Mouse (Mus musculus) macrophage (primary cell): Measurements from ENCODE around the gene Azi2. TPM values are rescaled to one million over a fixed set of nuclear protein-coding genes. Genes with fewer than 3 reads are reported as not detected.

Experiments used
- H3K27ac ChIP-seq: fragments of 350-480 bp; formaldehyde crosslinking; 2 replicates; pipeline ENCODE4 v1.9.0; 2021
- H3K36me3 ChIP-seq: fragments of 350-480 bp; formaldehyde crosslinking; 2 replicates; pipeline ENCODE4 v1.9.0; 2021; ENCODE audit errors: inconsistent target
- H3K4me3 ChIP-seq: fragments of 350-480 bp; formaldehyde crosslinking; 2 replicates; pipeline ENCODE4 v1.9.0; 2021; ENCODE audit errors: inconsistent target
- H3K79me2 ChIP-seq: fragments of 350-480 bp; formaldehyde crosslinking; 2 replicates; pipeline ENCODE4 v1.9.0; 2021; ENCODE audit errors: inconsistent target
- WGBS: methylation state at CpG from one replicate; pipeline ENCODE4 v1.1.7; 2026; ENCODE audit warnings: inconsistent platforms; ENCODE audit not compliant: missing documents; 5-methylcytosine and 5-hydroxymethylcytosine counted together
- polyA plus RNA-seq: library from polyadenylated mRNA; stranded (reverse); fragments of 250-400 nt; gene quantifications from 3 replicates; pipeline ENCODE4 v1.2.4, GENCODE M21; 2018; ENCODE audit warnings: inconsistent platforms

The Azi2 gene
- polyA plus RNA-seq, 1 experiment from 2014 or later = 42.4 TPM

GRCm38 (mm10) chr9:118045011-118045533 lies 4.8 kb downstream of the Azi2 start:
- H3K79me2 ChIP-seq = peaks cover 70% of the 10 kb centered on the region
- WGBS = 100% methylated on average over 1 of the region's 1 CpGs
- no peak overlapping the region for H3K4me3 ChIP-seq
- peaks cover 33% of the 10 kb centered on the region for H3K36me3 ChIP-seq
- no peak overlapping the region for H3K27ac ChIP-seq

GRCm38 (mm10) chr9:118053286-118053685 lies 13.0 kb downstream of the Azi2 start:
- Histone ChIP-seq H3K4me3 (no peak overlapping the region), H3K79me2 (no peaks in the 10 kb centered on the region; the same call in 1 of the 2 replicates), H3K27ac (no peak overlapping the region), H3K36me3 (peaks cover 76% of the 10 kb centered on the region)
- WGBS = 30% methylated on average over 1 of the region's 1 CpGs

DNA sequence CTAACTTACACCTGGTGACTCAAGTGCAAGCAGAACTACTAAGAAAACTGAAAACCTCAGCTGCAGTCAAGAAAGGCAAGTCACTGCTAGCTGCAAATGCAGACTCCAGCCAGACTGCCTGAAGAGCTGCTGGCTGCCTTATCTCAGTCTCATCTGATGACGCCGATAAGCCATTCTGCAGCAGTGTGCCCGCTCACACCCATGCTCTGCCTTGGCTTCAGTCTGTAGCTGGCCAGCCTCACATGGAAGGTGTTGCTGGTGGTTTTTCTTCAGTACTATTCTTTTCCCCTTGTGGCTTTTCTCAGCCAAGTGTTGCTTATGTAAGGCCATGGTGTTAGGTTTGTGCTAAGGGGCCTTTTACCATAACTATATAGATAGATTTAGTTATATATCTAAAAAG lies 18.8 kb downstream of the Azi2 start:
- Histone ChIP-seq H3K27ac (no peak overlapping the region), H3K79me2 (no peaks in the 10 kb centered on the region), H3K36me3 (peaks cover 70% of the 10 kb centered on the region), H3K4me3 (no peak overlapping the region)
- WGBS = 96% methylated on average over 3 of the region's 3 CpGs

DNA sequence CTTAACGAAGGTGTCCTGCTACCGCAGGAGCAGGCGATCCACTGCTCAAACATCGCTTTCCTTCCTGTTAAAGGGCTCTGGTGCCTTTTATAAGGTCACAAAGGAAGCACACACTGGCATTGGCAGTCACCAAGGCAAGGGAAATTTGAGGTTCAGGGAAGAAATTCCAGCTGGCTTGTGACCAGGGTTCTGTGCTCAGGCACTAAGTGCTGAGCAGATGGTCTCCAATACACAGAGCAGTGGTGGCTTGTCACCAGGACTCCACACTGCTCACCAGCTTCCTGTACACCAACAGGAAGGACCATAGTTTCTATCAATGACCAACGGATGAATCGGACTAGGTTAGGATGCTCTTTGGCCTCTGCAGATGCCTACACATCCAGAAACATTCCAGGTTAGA lies 30.1 kb downstream of the Azi2 start:
- H3K4me3 ChIP-seq = no peak overlapping the region
- peaks cover 44% of the 10 kb centered on the region for H3K36me3 ChIP-seq
- H3K27ac ChIP-seq = no peak overlapping the region
- H3K79me2 ChIP-seq = no peaks in the 10 kb centered on the region
- WGBS = 96% methylated on average over 6 of the region's 6 CpGs

GRCm38 (mm10) chr9:118071337-118071736 lies 31.0 kb downstream of the Azi2 start:
- Histone ChIP-seq H3K36me3 (peaks cover 35% of the 10 kb centered on the region), H3K4me3 (no peak overlapping the region), H3K27ac (no peak overlapping the region), H3K79me2 (no peaks in the 10 kb centered on the region)
- WGBS = 83% methylated on average over 3 of the region's 3 CpGs

GRCm38 (mm10) chr9:118072101-118072500 lies 31.8 kb downstream of the Azi2 start:
- WGBS = 85% methylated on average over 5 of the region's 5 CpGs
- H3K27ac ChIP-seq = no peak overlapping the region
- H3K79me2 ChIP-seq = no peaks in the 10 kb centered on the region
- peaks cover 27% of the 10 kb centered on the region for H3K36me3 ChIP-seq
- no peak overlapping the region for H3K4me3 ChIP-seq

GRCm38 (mm10) chr9:118073358-118073757 lies 33.1 kb downstream of the Azi2 start:
- Histone ChIP-seq H3K79me2 (no peaks in the 10 kb centered on the region), H3K27ac (peak overlapping the region; percentile 17; the same call in 1 of the 2 replicates), H3K4me3 (no peak overlapping the region), H3K36me3 (peaks cover 21% of the 10 kb centered on the region)
- WGBS = 73% methylated on average over 3 of the region's 3 CpGs

GRCm38 (mm10) chr9:118082575-118083431 lies 42.5 kb downstream of the Azi2 start:
- Histone ChIP-seq H3K79me2 (no peaks in the 10 kb centered on the region), H3K27ac (no peak overlapping the region), H3K4me3 (peak overlapping the region; percentile 15), H3K36me3 (no peaks in the 10 kb centered on the region)
- WGBS = 1% methylated on average over 20 of the region's 22 CpGs

DNA sequence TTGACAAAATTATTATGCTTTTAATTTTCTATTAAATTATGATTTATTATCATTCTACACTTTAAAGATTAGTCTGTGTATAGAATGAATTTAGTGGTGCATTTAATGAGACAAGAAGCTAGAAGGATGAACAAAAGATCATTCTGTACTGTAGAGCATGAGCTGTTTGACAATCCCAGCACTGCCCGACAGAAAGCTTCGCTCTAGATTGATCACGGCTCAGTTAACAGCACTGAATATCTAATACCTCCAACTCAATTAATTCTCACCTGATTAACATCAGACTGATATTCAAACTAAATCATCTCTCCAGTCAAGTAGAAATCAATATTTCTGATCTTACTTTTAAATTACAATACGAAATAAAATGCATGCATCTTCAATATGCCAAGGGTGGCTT lies 43.5 kb downstream of the Azi2 start:
- Histone ChIP-seq H3K36me3 (no peaks in the 10 kb centered on the region), H3K4me3 (no peak overlapping the region), H3K79me2 (no peaks in the 10 kb centered on the region), H3K27ac (no peak overlapping the region)
- WGBS = 96% methylated on average over 4 of the region's 4 CpGs

GRCm38 (mm10) chr9:118099395-118099794 lies 59.1 kb downstream of the Azi2 start:
- Histone ChIP-seq H3K4me3 (no peak overlapping the region), H3K79me2 (no peaks in the 10 kb centered on the region; the same call in 1 of the 2 replicates), H3K36me3 (no peaks in the 10 kb centered on the region), H3K27ac (no peak overlapping the region)
- WGBS = 27% methylated on average over 4 of the region's 4 CpGs

GRCm38 (mm10) chr9:118100484-118100883 lies 60.2 kb downstream of the Azi2 start:
- Histone ChIP-seq H3K36me3 (no peaks in the 10 kb centered on the region), H3K4me3 (no peak overlapping the region), H3K79me2 (no peaks in the 10 kb centered on the region; the same call in 1 of the 2 replicates), H3K27ac (no peak overlapping the region)
- 100% methylated on average over 2 of the region's 2 CpGs for WGBS

DNA sequence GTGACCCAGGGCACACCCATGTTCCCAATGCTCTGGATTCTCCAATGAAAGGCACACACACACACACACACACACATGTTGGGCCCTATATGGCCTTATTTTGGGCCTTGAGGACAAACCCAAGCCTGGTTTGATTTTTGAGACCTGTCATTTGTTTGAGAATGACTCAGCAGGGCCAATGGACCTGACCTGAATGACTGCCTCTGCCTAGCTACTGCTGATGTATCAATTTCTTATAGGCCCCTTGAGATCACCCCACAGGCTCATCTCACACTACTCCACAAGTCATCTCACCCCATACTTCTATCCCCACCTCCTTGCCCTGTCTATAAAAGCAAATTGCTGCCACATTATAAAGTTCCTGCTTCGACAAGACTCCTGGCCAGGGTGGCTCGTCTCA lies 61.5 kb downstream of the Azi2 start:
- Histone ChIP-seq H3K36me3 (no peaks in the 10 kb centered on the region), H3K4me3 (no peak overlapping the region), H3K27ac (no peak overlapping the region), H3K79me2 (no peaks in the 10 kb centered on the region; the same call in 1 of the 2 replicates)
- 96% methylated on average over 2 of the region's 2 CpGs for WGBS

DNA sequence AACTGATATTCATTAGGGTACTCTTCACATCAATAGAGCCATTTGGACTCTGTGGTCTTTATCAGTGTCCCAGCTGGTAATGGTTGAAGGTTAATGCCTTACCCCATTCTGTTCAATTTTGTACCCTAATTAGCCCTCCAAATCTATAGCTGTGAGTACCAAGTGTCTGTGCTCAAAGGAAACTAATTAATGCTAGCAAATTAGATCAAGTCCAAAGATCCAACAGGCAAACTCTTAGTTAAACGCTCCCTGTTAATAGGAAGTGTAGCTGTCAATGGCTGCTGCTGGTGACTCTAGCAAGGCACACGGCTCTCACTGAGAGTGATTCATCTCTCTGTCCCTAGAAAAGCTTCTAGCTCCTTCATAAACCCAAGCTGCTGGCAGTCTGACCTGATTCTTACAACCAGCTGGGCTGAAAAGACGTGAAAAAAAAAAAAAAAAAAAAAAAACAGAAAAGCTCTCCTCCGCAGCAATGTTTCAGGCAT lies 68.3 kb downstream of the Azi2 start:
- Histone ChIP-seq H3K4me3 (no peak overlapping the region), H3K36me3 (no peaks in the 10 kb centered on the region), H3K79me2 (no peaks in the 10 kb centered on the region), H3K27ac (no peak overlapping the region)
- 97% methylated on average over 3 of the region's 4 CpGs for WGBS

DNA sequence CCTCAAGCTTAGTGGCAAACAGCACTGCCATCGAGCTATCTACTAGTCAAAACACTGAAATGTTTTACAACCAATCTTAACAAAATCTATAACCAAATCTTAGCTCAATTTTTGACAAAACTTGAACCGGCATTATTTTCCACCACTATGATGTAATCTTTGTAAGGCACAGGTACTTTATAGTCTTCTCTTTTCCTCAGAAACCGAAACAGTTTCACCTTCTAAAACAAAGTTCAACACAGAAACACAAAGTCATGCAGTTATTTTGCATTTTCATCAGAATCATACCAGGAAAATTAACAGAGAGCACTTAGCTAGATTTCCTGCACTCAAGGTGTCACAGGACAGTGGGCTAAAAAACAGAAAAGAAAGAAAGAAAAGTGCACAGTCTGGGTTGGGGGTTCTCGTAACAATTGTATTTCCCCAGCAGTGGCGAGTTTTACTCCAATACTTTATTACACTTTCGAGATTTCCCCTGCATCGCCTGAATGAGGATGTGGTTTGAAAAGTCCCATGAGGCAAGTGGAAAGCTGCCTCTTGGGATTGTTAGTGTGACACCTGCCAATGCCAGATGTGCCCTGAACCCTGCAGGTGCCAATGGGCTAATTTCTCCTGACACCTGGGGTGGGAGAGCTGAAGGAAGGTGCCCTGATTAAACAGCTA lies 69.5 kb downstream of the Azi2 start:
- 49% methylated on average over 7 of the region's 7 CpGs for WGBS
- no peaks in the 10 kb centered on the region for H3K79me2 ChIP-seq
- H3K27ac ChIP-seq = no peak overlapping the region
- no peak overlapping the region for H3K4me3 ChIP-seq
- H3K36me3 ChIP-seq = peaks cover 2% of the 10 kb centered on the region; the same call in 1 of the 2 replicates

- H3K79me2 ChIP-seq = no peaks in the 10 kb centered on the region
- 78% methylated on average over 2 of the region's 2 CpGs for WGBS
- H3K27ac ChIP-seq = no peak overlapping the region
- no peak overlapping the region for H3K4me3 ChIP-seq
- peaks cover 4% of the 10 kb centered on the region; the same call in 1 of the 2 replicates for H3K36me3 ChIP-seq
Measured at GRCm38 (mm10) chr9:118110360-118110710, 70.0 kb downstream of the Azi2 start.
